Comparison of ENCODE assay signal across 8 mouse cellular contexts in genomic region chr10:81058896-81059295, GRCm38 (mm10). TPM values are rescaled to one million over a fixed set of nuclear protein-coding genes. Genes with fewer than 3 reads are reported as not detected.
DNase-seq lines count a peak whose midpoint lies in the region; ATAC-seq and TF ChIP-seq lines count a peak whose summit lies in the region.

No protein-coding gene starts in this region.

- no peak for TF ChIP-seq POLR2A in embryonic fibroblast, embryonic 13.5 days (IDR thresholded peaks at IDR 0.05; ENCODE audit: low read depth, low read length)

- ATAC-seq in neural tube, embryonic 13.5 days (ENCODE audit: low read depth) = no peak

- TF ChIP-seq CTCF in left cerebral cortex, adult 2 months (IDR thresholded peaks at IDR 0.05) = no peak
- no peak for TF ChIP-seq CTCF in embryonic fibroblast, embryonic 13.5 days (IDR thresholded peaks at IDR 0.05; ENCODE audit: borderline replicate concordance, insufficient read depth, low read length)

- peaks cover 42% of the 10 kb centered on the region for H3K36me3 ChIP-seq in limb, embryonic 10.5 days
- H3K36me3 ChIP-seq in neural tube, embryonic 13.5 days = 0 out of 2 replicates have a peak, but pooled peaks cover 7% of the 10 kb centered on the region

- H3K9me3 ChIP-seq in limb, embryonic 10.5 days (replicated peaks) = no peaks in the 10 kb centered on the region
- H3K9me3 ChIP-seq in neural tube, embryonic 13.5 days = no peaks in the 10 kb centered on the region

- no peaks in the 10 kb centered on the region; the same call in 1 of the 2 replicates for H3K4me1 ChIP-seq in embryonic fibroblast, embryonic 13.5 days (ENCODE audit: control insufficient read depth, insufficient read depth, low read length)
- H3K4me1 ChIP-seq in limb, embryonic 10.5 days = peaks cover 28% of the 10 kb centered on the region
- peaks cover 37% of the 10 kb centered on the region for H3K4me1 ChIP-seq in neural tube, embryonic 13.5 days (replicated peaks)

- H3K27me3 ChIP-seq in limb, embryonic 10.5 days (ENCODE audit: low read depth, poor library complexity, severe bottlenecking) = no peaks in the 10 kb centered on the region
- no peaks in the 10 kb centered on the region for H3K27me3 ChIP-seq in neural tube, embryonic 13.5 days

- intact Hi-C loops in left cerebral cortex, adult 2 months (cut with DNase I) = no loop called here
- intact Hi-C loops in left cerebral cortex, postnatal 25 days (cut with DNase I) = no loop called here

- H3K4me2 ChIP-seq in neural tube, embryonic 13.5 days = peak overlapping the region; percentile 91

- H3K9ac ChIP-seq in neural tube, embryonic 13.5 days = peak overlapping the region; percentile 90

- 92% methylated on average over 6 of the region's 6 CpGs for WGBS in limb, embryonic 10.5 days
- WGBS in neural tube, embryonic 13.5 days = 90% methylated on average over 6 of the region's 6 CpGs

- no peak for DNase-seq in left cerebral cortex, adult 2 months (ENCODE audit: extremely low spot score in 1 of 2, low spot score in 2 of 2)
- DNase-seq in left cerebral cortex, adult 8-10 months (ENCODE audit: low spot score in 2 of 2) = no peak
- DNase-seq in limb, embryonic 10.5 days (ENCODE audit: low spot score) = no peak
- DNase-seq in left cerebral cortex, postnatal 25 days (ENCODE audit: low spot score in 2 of 2) = no peak
- DNase-seq in right cerebral cortex, adult 2 months (ENCODE audit: low spot score in 2 of 2) = no peak
- DNase-seq in urinary bladder, postnatal 14 days (ENCODE audit: low spot score) = no peak

- H3K4me3 ChIP-seq in left cerebral cortex, adult 2 months = peak overlapping the region; percentile 90
- peak overlapping the region; percentile 80 for H3K4me3 ChIP-seq in embryonic fibroblast, embryonic 13.5 days (ENCODE audit: insufficient read depth, low read length)
- peak overlapping the region; percentile 70 for H3K4me3 ChIP-seq in limb, embryonic 10.5 days
- H3K4me3 ChIP-seq in neural tube, embryonic 13.5 days = peak overlapping the region; percentile 88

- no peak overlapping the region for H3K27ac ChIP-seq in left cerebral cortex, adult 2 months
- H3K27ac ChIP-seq in embryonic fibroblast, embryonic 13.5 days (ENCODE audit: insufficient read depth, low read length) = no peak overlapping the region
- H3K27ac ChIP-seq in limb, embryonic 10.5 days = no peak overlapping the region
- no peak overlapping the region for H3K27ac ChIP-seq in neural tube, embryonic 13.5 days (replicated peaks)

RNA-seq across cellular contexts. Expression of gene Sgta, which starts 1.1 kb away (rescaled TPM):
- total RNA-seq in left cerebral cortex, adult 2 months (2021) = 100 to 1,000 TPM; 171 to 173 TPM
- 100 to 1,000 TPM; 165 to 176 (median 169) TPM for total RNA-seq in left cerebral cortex, adult 8-10 months (2022)
- 85.2 and 90.7 TPM in 2 replicates for polyA plus RNA-seq in embryonic fibroblast, embryonic 13.5 days (2011; ENCODE audit: insufficient read length, low read depth, missing spikeins)
- polyA plus RNA-seq in limb, embryonic 10.5 days (2016; fragmentation: Nextera tagmentation; extraction: Ambion mirVana) = 284 and 291 TPM in 2 replicates
- 283 and 286 TPM in 2 replicates for polyA plus RNA-seq in neural tube, embryonic 13.5 days (2015; fragmentation: Nextera tagmentation; extraction: Ambion mirVana)
- 100 to 1,000 TPM; 159 to 169 TPM for total RNA-seq in left cerebral cortex, postnatal 25 days (2021)

RNA-seq across cellular contexts. Expression of gene Thop1, which starts 10.9 kb away (rescaled TPM):
- 10 to 100 TPM; 51.0 to 51.1 TPM for total RNA-seq in left cerebral cortex, adult 2 months (2021)
- total RNA-seq in left cerebral cortex, adult 8-10 months (2022) = 10 to 100 TPM; 37.2 to 47.4 (median 43.3) TPM
- 30.4 and 33.8 TPM in 2 replicates for polyA plus RNA-seq in embryonic fibroblast, embryonic 13.5 days (2011; ENCODE audit: insufficient read length, low read depth, missing spikeins)
- polyA plus RNA-seq in limb, embryonic 10.5 days (2016; fragmentation: Nextera tagmentation; extraction: Ambion mirVana) = 113 and 128 TPM in 2 replicates
- 47.4 and 48.4 TPM in 2 replicates for polyA plus RNA-seq in neural tube, embryonic 13.5 days (2015; fragmentation: Nextera tagmentation; extraction: Ambion mirVana)
- 10 to 100 TPM; 50.5 to 54.2 TPM for total RNA-seq in left cerebral cortex, postnatal 25 days (2021)

RNA-seq across cellular contexts. Expression of gene Slc39a3, which starts 21.7 kb away (rescaled TPM):
- 10 to 100 TPM; 61.3 to 62.5 TPM for total RNA-seq in left cerebral cortex, adult 2 months (2021)
- total RNA-seq in left cerebral cortex, adult 8-10 months (2022) = 10 to 100 TPM; 53.9 to 58.9 (median 56.4) TPM
- 11.9 and 13.1 TPM in 2 replicates for polyA plus RNA-seq in embryonic fibroblast, embryonic 13.5 days (2011; ENCODE audit: insufficient read length, low read depth, missing spikeins)
- polyA plus RNA-seq in limb, embryonic 10.5 days (2016; fragmentation: Nextera tagmentation; extraction: Ambion mirVana) = 10.9 and 14.7 TPM in 2 replicates
- 40.9 and 44.2 TPM in 2 replicates for polyA plus RNA-seq in neural tube, embryonic 13.5 days (2015; fragmentation: Nextera tagmentation; extraction: Ambion mirVana)
- 10 to 100 TPM; 67.2 to 69.3 TPM for total RNA-seq in left cerebral cortex, postnatal 25 days (2021)

RNA-seq across cellular contexts. Expression of gene Diras1, which starts 33.4 kb away (rescaled TPM):
- total RNA-seq in left cerebral cortex, adult 2 months (2021) = 100 to 1,000 TPM; 100 to 116 TPM
- 100 to 1,000 TPM; 115 to 131 (median 118) TPM for total RNA-seq in left cerebral cortex, adult 8-10 months (2022)
- not detected in 2 replicates for polyA plus RNA-seq in embryonic fibroblast, embryonic 13.5 days (2011; ENCODE audit: insufficient read length, low read depth, missing spikeins)
- 0.11 and 0.18 TPM in 2 replicates for polyA plus RNA-seq in limb, embryonic 10.5 days (2016; fragmentation: Nextera tagmentation; extraction: Ambion mirVana)
- polyA plus RNA-seq in neural tube, embryonic 13.5 days (2015; fragmentation: Nextera tagmentation; extraction: Ambion mirVana) = 38.1 and 38.7 TPM in 2 replicates
- 100 to 1,000 TPM; 108 to 110 TPM for total RNA-seq in left cerebral cortex, postnatal 25 days (2021)

RNA-seq across cellular contexts. Expression of gene Creb3l3, which starts 39.8 kb away (rescaled TPM):
- total RNA-seq in left cerebral cortex, adult 2 months (2021) = under 1 TPM; 0.25 to 0.33 TPM
- under 1 TPM in 3 of 4 experiments, not detected in 1; 0.28 to 0.48 (median 0.37) TPM for total RNA-seq in left cerebral cortex, adult 8-10 months (2022)
- 0.23 TPM in 1 of 2 replicates, not detected in the other for polyA plus RNA-seq in embryonic fibroblast, embryonic 13.5 days (2011; ENCODE audit: insufficient read length, low read depth, missing spikeins)
- polyA plus RNA-seq in limb, embryonic 10.5 days (2016; fragmentation: Nextera tagmentation; extraction: Ambion mirVana) = 0.58 and 0.66 TPM in 2 replicates
- polyA plus RNA-seq in neural tube, embryonic 13.5 days (2015; fragmentation: Nextera tagmentation; extraction: Ambion mirVana) = 0.27 and 0.90 TPM in 2 replicates
- under 1 TPM; 0.25 to 0.60 TPM for total RNA-seq in left cerebral cortex, postnatal 25 days (2021)
